Mouse (Mus musculus): ENCODE data around the gene Plekha8.

- no peak for TF ChIP-seq POLR2A (IDR thresholded peaks at IDR 0.05; ENCODE audit: low read depth, low read length)
- TF ChIP-seq CTCF (conservative IDR thresholded peaks at IDR 0.05; ENCODE audit: insufficient read depth, insufficient read length, low read depth, low read length) = no peak
Observed at GRCm38 (mm10) chr6:54553632-54554031, 41.3 kb upstream of the Plekha8 start.
